Mouse (Mus musculus): ENCODE data around the gene Huwe1.

Huwe1 gene

DNA sequence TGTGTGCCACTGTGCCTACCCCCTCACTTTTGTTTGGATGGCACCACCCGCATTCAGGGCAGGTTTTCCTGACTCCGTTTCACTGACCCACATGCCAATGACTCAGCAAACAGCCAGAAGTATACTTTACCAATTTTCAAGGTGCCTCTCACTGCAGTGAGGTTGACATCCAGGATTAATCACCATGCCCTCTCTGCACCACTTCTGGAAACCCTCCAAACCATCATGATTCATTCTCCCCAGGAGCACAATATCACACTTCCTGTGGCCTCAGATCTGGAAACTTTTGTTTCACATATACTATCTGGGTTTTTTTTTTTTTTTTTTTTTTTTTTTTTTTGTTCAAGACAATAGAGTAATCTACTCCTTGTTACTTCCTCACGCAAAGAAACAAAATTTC is 150.6 kb downstream of the Huwe1 start:
- DNase-seq (ENCODE audit: low spot score): no peak

Measured in c-Kit-positive CD71-positive TER-119-positive erythroid progenitor cells, embryonic 14.5 days (primary cell).